Mouse (Mus musculus) bone marrow, adult 2 months (tissue): Measurements from ENCODE around the gene Snx14. TPM values are rescaled to one million over a fixed set of nuclear protein-coding genes. Genes with fewer than 3 reads are reported as not detected.

Experiments used
- H3K27ac ChIP-seq: fragments of 200-500 bp; 2 replicates; pipeline ENCODE4 v1.5.1; 2012; ENCODE audit warnings: low read depth, mild to moderate bottlenecking, control low read depth, inconsistent platforms, low read length; ENCODE audit not compliant: control insufficient read depth, poor library complexity, insufficient read depth
- H3K4me1 ChIP-seq: fragments of 200-500 bp; 2 replicates; pipeline ENCODE4 v1.6.1; 2011; ENCODE audit warnings: low read length; ENCODE audit not compliant: control insufficient read depth, insufficient read depth
- H3K4me3 ChIP-seq: fragments of 200-500 bp; replicated peaks from 2 replicates; pipeline ENCODE3; 2011; ENCODE audit warnings: mild to moderate bottlenecking, low read depth, low read length, control low read depth; ENCODE audit not compliant: control insufficient read depth
- CTCF ChIP-seq: fragments of 200-500 bp; IDR thresholded peaks from 2 replicates; pipeline ENCODE4 v1.5.1; 2011; ENCODE audit warnings: low read length, control low read depth; ENCODE audit not compliant: control insufficient read depth, insufficient read depth
- POLR2A ChIP-seq: fragments of 200-500 bp; IDR thresholded peaks from 2 replicates; pipeline ENCODE4 v1.6.1; 2011; ENCODE audit warnings: low read depth, mild to moderate bottlenecking, control low read depth, low read length, borderline replicate concordance; ENCODE audit not compliant: control insufficient read depth
- WGBS: fragments of 180-500 bp; shearing (Covaris S2); methylation state at CpG from one replicate; pipeline ENCODE4 v1.1.7; 2018; 5-methylcytosine and 5-hydroxymethylcytosine counted together
- polyA plus RNA-seq: library from polyadenylated mRNA; stranded (reverse); fragments of >200 nt; gene quantifications from 2 replicates; pipeline ENCODE4 v1.2.4, GENCODE M21; 2011; ENCODE audit warnings: low replicate concordance; ENCODE audit not compliant: missing spikeins, insufficient read depth, insufficient read length

Gene Snx14
- polyA plus RNA-seq, 1 experiment = 8.9 TPM

DNA sequence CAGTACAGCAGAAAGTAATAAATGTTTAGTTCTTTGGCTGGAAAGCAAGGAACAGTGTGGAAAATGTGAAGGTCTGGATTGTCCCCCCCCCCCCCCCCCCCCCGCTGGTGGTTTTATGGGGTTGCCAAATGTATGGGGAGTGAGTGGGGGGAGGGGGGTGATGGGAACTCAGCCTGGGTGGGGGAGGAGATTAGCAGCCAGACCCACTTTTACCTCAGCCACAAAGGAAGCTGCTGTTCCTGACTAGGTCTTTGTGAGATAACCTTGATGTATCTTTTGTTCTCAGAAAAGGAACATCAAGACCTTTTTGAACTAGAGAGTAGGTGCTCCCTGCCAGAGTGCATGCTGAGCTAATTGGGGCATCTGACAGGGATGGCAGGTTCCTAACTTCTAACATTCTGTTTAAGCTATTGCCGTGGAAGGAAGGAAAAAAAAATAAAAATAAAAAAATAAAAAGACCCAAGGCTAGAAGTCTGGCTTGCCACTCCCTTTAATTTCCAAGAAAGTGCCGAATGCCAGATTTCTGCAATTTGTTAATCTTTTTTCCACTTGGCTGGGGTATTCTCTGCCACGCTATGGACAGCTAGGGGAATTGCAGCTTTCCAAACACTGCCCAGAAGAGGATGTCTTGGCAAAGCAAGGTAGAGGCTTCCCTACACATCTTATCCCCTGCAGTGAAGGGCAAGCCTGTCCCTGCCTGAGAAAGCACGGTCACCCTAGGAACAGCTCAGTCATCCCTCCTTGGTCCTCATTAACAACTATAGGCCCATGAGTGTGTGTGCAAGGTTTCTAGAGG, 76.5 kb downstream of the Snx14 start:
- H3K4me1 ChIP-seq = peaks cover 5% of the 10 kb centered on the region
- 36% methylated on average over 5 of the region's 5 CpGs for WGBS
- no peak overlapping the region for H3K27ac ChIP-seq
- TF ChIP-seq POLR2A (no peak), CTCF (no peak)
- H3K4me3 ChIP-seq = no peak overlapping the region

- WGBS = 58% methylated on average over 14 of the region's 14 CpGs
- no peak for TF ChIP-seq POLR2A
- no peak for TF ChIP-seq CTCF
- Histone ChIP-seq H3K27ac (no peak overlapping the region), H3K4me1 (peaks cover 6% of the 10 kb centered on the region), H3K4me3 (no peak overlapping the region)
These were observed 77.4 kb downstream of the Snx14 start for GRCm38 (mm10) chr9:88361211-88361909.

- 21% methylated on average over 2 of the region's 2 CpGs for WGBS
- no peak overlapping the region for H3K4me3 ChIP-seq
- TF ChIP-seq POLR2A = no peak
- TF ChIP-seq CTCF = no peak
- H3K27ac ChIP-seq = no peak overlapping the region
- H3K4me1 ChIP-seq = peaks cover 6% of the 10 kb centered on the region
These were observed 79.6 kb downstream of the Snx14 start for GRCm38 (mm10) chr9:88359140-88359539.

DNA sequence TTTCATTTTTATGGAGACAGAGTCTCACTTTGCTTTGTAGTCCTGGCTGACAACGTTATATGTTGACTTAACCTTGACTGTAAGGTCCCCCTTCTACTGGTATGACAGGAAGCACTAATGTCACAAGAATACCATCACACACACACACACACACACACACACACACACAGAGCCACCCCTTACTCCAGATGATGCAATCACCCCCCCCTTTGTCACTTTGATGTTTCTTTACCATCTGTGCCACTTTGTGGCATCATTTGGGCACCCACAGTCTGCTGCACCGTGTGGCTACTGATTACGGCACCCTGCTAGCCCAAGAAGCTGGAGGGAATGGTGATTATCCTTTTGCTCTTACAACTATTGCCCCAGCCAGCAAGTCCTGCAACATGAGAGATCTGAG, 81.6 kb downstream of the Snx14 start:
- WGBS = 10% methylated on average over 3 of the region's 3 CpGs
- H3K4me3 ChIP-seq = no peak overlapping the region
- TF ChIP-seq POLR2A (no peak), CTCF (no peak)
- H3K27ac ChIP-seq = no peak overlapping the region
- peaks cover 6% of the 10 kb centered on the region for H3K4me1 ChIP-seq

DNA sequence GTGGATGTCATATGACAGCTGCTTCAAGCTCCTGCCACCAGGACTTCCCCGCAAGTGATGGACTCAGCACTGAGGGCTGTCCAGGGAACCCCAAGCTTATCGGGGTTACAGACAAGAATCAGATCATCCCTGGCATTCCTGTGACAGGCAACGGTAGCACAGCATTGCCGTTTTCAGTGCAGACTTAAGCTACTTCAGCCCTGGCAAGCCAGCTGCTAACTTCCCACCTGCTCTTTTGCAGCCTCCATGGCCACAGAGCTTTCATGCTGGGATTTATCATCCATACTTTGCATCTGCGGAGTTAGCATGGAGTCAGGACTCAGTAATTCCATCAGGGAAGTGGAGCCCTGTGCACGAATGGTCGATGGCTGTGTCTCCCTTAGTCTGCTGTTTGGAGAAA, 85.3 kb downstream of the Snx14 start:
- no peak overlapping the region for H3K4me3 ChIP-seq
- peaks cover 7% of the 10 kb centered on the region for H3K4me1 ChIP-seq
- 84% methylated on average over 7 of the region's 7 CpGs for WGBS
- TF ChIP-seq CTCF = no peak
- no peak for TF ChIP-seq POLR2A
- H3K27ac ChIP-seq = no peak overlapping the region

DNA sequence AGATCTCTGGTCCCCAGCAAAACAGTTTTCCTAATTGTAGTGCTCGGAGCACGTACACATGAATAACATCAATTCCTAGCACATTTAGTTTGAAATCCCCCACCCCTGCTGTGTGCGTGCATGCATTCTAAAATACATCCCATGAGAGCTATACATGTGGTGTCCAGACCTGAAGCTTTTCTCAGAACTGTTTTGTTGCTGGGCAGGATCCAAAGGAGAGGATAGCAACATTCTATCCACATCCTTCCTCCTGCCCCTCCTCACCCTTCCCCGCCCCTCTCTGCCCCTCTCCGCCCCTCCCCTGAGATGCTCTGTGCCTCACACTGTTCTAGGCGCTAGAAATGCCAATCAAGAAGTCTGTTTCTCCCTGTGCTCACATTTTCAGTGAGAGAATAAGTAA, 86.0 kb downstream of the Snx14 start:
- WGBS = 56% methylated on average over 6 of the region's 6 CpGs
- H3K4me1 ChIP-seq = peaks cover 7% of the 10 kb centered on the region
- no peak overlapping the region for H3K27ac ChIP-seq
- TF ChIP-seq POLR2A (no peak), CTCF (no peak)
- no peak overlapping the region for H3K4me3 ChIP-seq

DNA sequence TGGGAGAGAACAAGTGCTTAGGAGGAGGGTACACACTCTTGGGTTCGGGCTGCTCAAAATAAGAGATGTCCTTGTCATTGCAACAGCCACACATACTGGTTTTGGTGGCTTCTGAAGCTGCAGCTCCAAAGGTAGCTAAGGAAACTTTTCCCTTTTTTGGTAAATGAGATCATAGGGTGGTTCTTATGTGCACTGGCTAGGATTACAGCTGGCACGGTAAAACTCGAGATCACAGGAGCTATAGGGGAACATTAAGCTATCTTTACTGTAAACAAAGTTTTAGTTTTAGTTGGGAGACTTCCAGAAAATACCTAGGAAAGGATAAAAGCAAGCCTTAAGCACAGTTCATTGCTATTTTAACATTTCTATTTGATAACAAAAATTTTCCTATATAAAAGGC, 87.6 kb downstream of the Snx14 start:
- Histone ChIP-seq H3K4me3 (no peak overlapping the region), H3K4me1 (peaks cover 8% of the 10 kb centered on the region), H3K27ac (no peak overlapping the region)
- no peak for TF ChIP-seq CTCF
- no peak for TF ChIP-seq POLR2A
- WGBS = 57% methylated on average over 3 of the region's 3 CpGs

GRCm38 (mm10) chr9:88350317-88350716, 88.4 kb downstream of the Snx14 start:
- no peak overlapping the region for H3K4me3 ChIP-seq
- H3K4me1 ChIP-seq = peaks cover 8% of the 10 kb centered on the region
- 49% methylated on average over 1 of the region's 1 CpGs for WGBS
- no peak for TF ChIP-seq POLR2A
- no peak for TF ChIP-seq CTCF
- H3K27ac ChIP-seq = no peak overlapping the region
